Mouse (Mus musculus): ENCODE measurements around the gene Lrrc2.

DNA sequence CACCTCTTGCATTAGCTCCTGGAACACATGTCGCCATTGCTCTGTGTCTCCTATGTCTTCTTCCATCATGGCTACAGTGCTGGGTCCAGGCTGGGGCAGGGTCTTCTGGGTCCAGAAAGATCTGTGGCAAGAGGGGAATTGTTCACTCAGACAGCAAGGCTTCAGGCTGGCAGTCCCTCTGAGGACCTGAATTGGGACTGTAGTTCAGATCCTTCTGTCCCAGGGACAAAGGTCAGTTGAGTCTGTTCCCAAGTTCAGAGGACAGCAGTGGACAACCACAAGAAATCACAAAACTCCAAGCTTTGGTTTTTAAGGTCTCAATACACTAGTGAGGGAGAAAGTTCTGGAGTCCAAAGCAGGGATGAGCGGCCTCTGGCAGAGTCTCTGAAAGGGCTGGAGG is 38.2 kb downstream of the Lrrc2 start:
- TF ChIP-seq CTCF (IDR thresholded peaks at IDR 0.05; ENCODE audit: low read depth) (no peak), EP300 (IDR thresholded peaks at IDR 0.05; ENCODE audit: low read depth) (no peak)

All from heart, postnatal 0 days (tissue).